ENCODE assay signal across 15 mouse cellular contexts in genomic region chr7:19383708-19384107, GRCm38 (mm10). TPM values are rescaled to one million over a fixed set of nuclear protein-coding genes. Genes with fewer than 3 reads are reported as not detected.
A peak's percentile ranks its signal among the peaks of the same experiment; 100 is the strongest.
DNase-seq lines count a peak whose midpoint lies in the region; ATAC-seq and TF ChIP-seq lines count a peak whose summit lies in the region.
"Had no signal": no experiment of that assay in that cellular context is flagged by ENCODE, and none has a peak within 500 bp of the region (broad histone marks: within the 10 kb centered on the region; RNA-seq: fewer than 3 reads in every experiment).

No protein-coding gene starts in this region.

- no peak for DNase-seq in kidney, postnatal 4 days
- DNase-seq in yolk sac, embryonic 10.5 days (ENCODE audit: low spot score), result no peak
- DNase-seq: cerebellum, postnatal 14 days; gastrocnemius, postnatal 14 days; heart, postnatal 36 days; kidney, adult 11 months; kidney, postnatal 25 days; layer of hippocampus, postnatal 36 days; lung, postnatal 14 days had no signal

- H3ac ChIP-seq in myocyte (ENCODE audit: control insufficient read depth, insufficient read length), result no peak overlapping the region

- no peak overlapping the region for H3K27ac ChIP-seq in kidney, embryonic 15.5 days
- H3K27ac ChIP-seq in neural tube, embryonic 12.5 days, result no peak overlapping the region
- H3K27ac ChIP-seq in neural tube, embryonic 15.5 days (replicated peaks), result no peak overlapping the region
- H3K27ac ChIP-seq in hindbrain, embryonic 13.5 days, result no peak overlapping the region

- no peak for TF ChIP-seq POLR2A in myocyte (IDR thresholded peaks at IDR 0.05; ENCODE audit: insufficient read length, low read depth)

- peak overlapping the region; percentile 80; the same call in 1 of the 2 replicates for H3K4me2 ChIP-seq in kidney, embryonic 15.5 days
- H3K4me2 ChIP-seq in neural tube, embryonic 12.5 days (replicated peaks), result 0 out of 2 replicates have a peak overlapping the region, but pooled peaks have one; percentile 75
- H3K4me2 ChIP-seq in neural tube, embryonic 15.5 days, result no peak overlapping the region; the same call in 1 of the 2 replicates
- H3K4me2 ChIP-seq in hindbrain, embryonic 13.5 days, result peak overlapping the region; percentile 82
- no peak overlapping the region for H3K4me2 ChIP-seq in myocyte (ENCODE audit: low read depth)

- no peak for ATAC-seq in kidney, embryonic 15.5 days (replicated peaks; ENCODE audit: low FRiP score)
- no peak for ATAC-seq in neural tube, embryonic 12.5 days (ENCODE audit: low FRiP score, low read depth)
- no peak for ATAC-seq in neural tube, embryonic 15.5 days (ENCODE audit: low FRiP score)
- no peak for ATAC-seq in hindbrain, embryonic 13.5 days (ENCODE audit: low FRiP score)

- peaks cover 50% of the 10 kb centered on the region for H3K36me3 ChIP-seq in kidney, embryonic 15.5 days
- H3K36me3 ChIP-seq in neural tube, embryonic 12.5 days, result peaks cover 50% of the 10 kb centered on the region
- H3K36me3 ChIP-seq in neural tube, embryonic 15.5 days, result peaks cover 46% of the 10 kb centered on the region
- peaks cover 49% of the 10 kb centered on the region for H3K36me3 ChIP-seq in hindbrain, embryonic 13.5 days
- H3K36me3 ChIP-seq in myocyte (ENCODE audit: control insufficient read depth, insufficient read depth), result no peaks in the 10 kb centered on the region

- peaks cover 16% of the 10 kb centered on the region for H3K79me2 ChIP-seq in myocyte (ENCODE audit: control insufficient read depth, insufficient read depth)

- no peak overlapping the region for H3K9ac ChIP-seq in kidney, embryonic 15.5 days
- no peak overlapping the region for H3K9ac ChIP-seq in neural tube, embryonic 12.5 days
- no peak overlapping the region for H3K9ac ChIP-seq in neural tube, embryonic 15.5 days (replicated peaks)
- peak overlapping the region; percentile 91; the same call in 1 of the 2 replicates for H3K9ac ChIP-seq in hindbrain, embryonic 13.5 days

- 0 out of 2 replicates have a peak overlapping the region, but pooled peaks have one; percentile 73 for H3K4me3 ChIP-seq in kidney, embryonic 15.5 days (replicated peaks)
- no peak overlapping the region for H3K4me3 ChIP-seq in neural tube, embryonic 12.5 days
- no peak overlapping the region for H3K4me3 ChIP-seq in neural tube, embryonic 15.5 days (replicated peaks)
- peak overlapping the region; percentile 97; the same call in 1 of the 2 replicates for H3K4me3 ChIP-seq in hindbrain, embryonic 13.5 days
- H3K4me3 ChIP-seq in myocyte, result peak overlapping the region; percentile 51

- peaks cover 16% of the 10 kb centered on the region for H3K4me1 ChIP-seq in kidney, embryonic 15.5 days
- H3K4me1 ChIP-seq in neural tube, embryonic 12.5 days, result peaks cover 20% of the 10 kb centered on the region
- peaks cover 26% of the 10 kb centered on the region for H3K4me1 ChIP-seq in neural tube, embryonic 15.5 days
- H3K4me1 ChIP-seq in hindbrain, embryonic 13.5 days (replicated peaks), result peaks cover 28% of the 10 kb centered on the region

- 92% methylated on average over 9 of the region's 9 CpGs for WGBS in kidney, embryonic 15.5 days
- 91% methylated on average over 9 of the region's 9 CpGs for WGBS in neural tube, embryonic 12.5 days
- WGBS in neural tube, embryonic 15.5 days, result 86% methylated on average over 9 of the region's 9 CpGs
- 90% methylated on average over 9 of the region's 9 CpGs for WGBS in hindbrain, embryonic 13.5 days

- H3K27me3 ChIP-seq in kidney, embryonic 15.5 days, result no peaks in the 10 kb centered on the region
- no peaks in the 10 kb centered on the region for H3K27me3 ChIP-seq in neural tube, embryonic 12.5 days (replicated peaks)
- H3K27me3 ChIP-seq in neural tube, embryonic 15.5 days (replicated peaks), result no peaks in the 10 kb centered on the region
- no peaks in the 10 kb centered on the region for H3K27me3 ChIP-seq in hindbrain, embryonic 13.5 days
- H3K27me3 ChIP-seq in myocyte (ENCODE audit: control insufficient read depth, insufficient read depth, insufficient read length), result no peaks in the 10 kb centered on the region
- H3K27me3 ChIP-seq: CH12.LX had no signal

- no peaks in the 10 kb centered on the region for H3K9me3 ChIP-seq in kidney, embryonic 15.5 days (replicated peaks)
- H3K9me3 ChIP-seq in neural tube, embryonic 12.5 days, result no peaks in the 10 kb centered on the region
- no peaks in the 10 kb centered on the region for H3K9me3 ChIP-seq in neural tube, embryonic 15.5 days (replicated peaks)
- no peaks in the 10 kb centered on the region for H3K9me3 ChIP-seq in hindbrain, embryonic 13.5 days

TF ChIP-seq in myocyte, 11 proteins besides CTCF, POLR2A, EP300 and RAD21:
- TF ChIP-seq REST (IDR thresholded peaks at IDR 0.05; ENCODE audit: insufficient read depth, insufficient read length), result no peak
- no peak for TF ChIP-seq E2F4 (IDR thresholded peaks at IDR 0.05; ENCODE audit: insufficient read depth)
- TF ChIP-seq POLR2AphosphoS2 (IDR thresholded peaks at IDR 0.05; ENCODE audit: insufficient read length, low read depth), result no peak
- no peak for TF ChIP-seq USF1 (IDR thresholded peaks at IDR 0.05; ENCODE audit: low read depth)
- no peak for TF ChIP-seq MAX (IDR thresholded peaks at IDR 0.05; ENCODE audit: low read depth)
- TF ChIP-seq TCF12 (IDR thresholded peaks at IDR 0.05; ENCODE audit: insufficient read depth, poor library complexity, severe bottlenecking), result no peak
- TF ChIP-seq MYOD1 (IDR thresholded peaks at IDR 0.05; ENCODE audit: control insufficient read depth in 1 of 3, insufficient read length in 2 of 3, low read depth in 2 of 3), result no peak
- TF ChIP-seq SRF (IDR thresholded peaks at IDR 0.05; ENCODE audit: control insufficient read depth, insufficient read length, low read depth), result no peak
- TF ChIP-seq CEBPB (IDR thresholded peaks at IDR 0.05; ENCODE audit: insufficient read depth, poor library complexity, severe bottlenecking), result no peak
- TF ChIP-seq MYOG (IDR thresholded peaks at IDR 0.05; ENCODE audit: control insufficient read depth in 1 of 3, insufficient read depth in 1 of 3, insufficient read length in 2 of 3, low read depth in 2 of 3), result no peak
TF ChIP-seq in myocyte: peak in this region for 0.

RNA-seq across cellular contexts. Expression of gene Ercc2, which starts 1.9 kb away (rescaled TPM):
- 16.0 and 19.5 TPM in 2 replicates for polyA plus RNA-seq in kidney, embryonic 15.5 days (2015; fragmentation: Nextera tagmentation; extraction: Ambion mirVana)
- 24.0 and 27.5 TPM in 2 replicates for polyA plus RNA-seq in neural tube, embryonic 12.5 days (2016; fragmentation: Nextera tagmentation; extraction: Ambion mirVana)
- 21.6 and 22.2 TPM in 2 replicates for polyA plus RNA-seq in neural tube, embryonic 15.5 days (2015; fragmentation: Nextera tagmentation; extraction: Ambion mirVana)
- polyA plus RNA-seq in hindbrain, embryonic 13.5 days (2015; fragmentation: Nextera tagmentation; extraction: Ambion mirVana), result 20.9 and 28.4 TPM in 2 replicates
- 11.5 TPM for polyA plus RNA-seq in myocyte (2012; fragmentation: generic; extraction: Trizol)

RNA-seq across cellular contexts. Expression of gene Klc3, which starts 20.2 kb away (rescaled TPM):
- 5.1 and 6.3 TPM in 2 replicates for polyA plus RNA-seq in kidney, embryonic 15.5 days (2015; fragmentation: Nextera tagmentation; extraction: Ambion mirVana)
- 3.9 and 6.4 TPM in 2 replicates for polyA plus RNA-seq in neural tube, embryonic 12.5 days (2016; fragmentation: Nextera tagmentation; extraction: Ambion mirVana)
- 1.2 and 4.0 TPM in 2 replicates for polyA plus RNA-seq in neural tube, embryonic 15.5 days (2015; fragmentation: Nextera tagmentation; extraction: Ambion mirVana)
- polyA plus RNA-seq in hindbrain, embryonic 13.5 days (2015; fragmentation: Nextera tagmentation; extraction: Ambion mirVana), result 2.1 and 2.4 TPM in 2 replicates
- polyA plus RNA-seq in myocyte (2012; fragmentation: generic; extraction: Trizol), result 3.5 TPM

RNA-seq across cellular contexts. Expression of gene Ckm, which starts 20.9 kb away (rescaled TPM):
- 22.6 and 58.1 TPM in 2 replicates for polyA plus RNA-seq in kidney, embryonic 15.5 days (2015; fragmentation: Nextera tagmentation; extraction: Ambion mirVana)
- polyA plus RNA-seq in neural tube, embryonic 12.5 days (2016; fragmentation: Nextera tagmentation; extraction: Ambion mirVana), result 0.20 and 0.35 TPM in 2 replicates
- 16.6 and 38.6 TPM in 2 replicates for polyA plus RNA-seq in neural tube, embryonic 15.5 days (2015; fragmentation: Nextera tagmentation; extraction: Ambion mirVana)
- 0.81 and 0.87 TPM in 2 replicates for polyA plus RNA-seq in hindbrain, embryonic 13.5 days (2015; fragmentation: Nextera tagmentation; extraction: Ambion mirVana)
- polyA plus RNA-seq in myocyte (2012; fragmentation: generic; extraction: Trizol), result 1,561 TPM

RNA-seq across cellular contexts. Expression of gene Ppp1r13l, which starts 24.2 kb away (rescaled TPM):
- 5.5 and 5.8 TPM in 2 replicates for polyA plus RNA-seq in kidney, embryonic 15.5 days (2015; fragmentation: Nextera tagmentation; extraction: Ambion mirVana)
- polyA plus RNA-seq in neural tube, embryonic 12.5 days (2016; fragmentation: Nextera tagmentation; extraction: Ambion mirVana), result 3.1 and 3.2 TPM in 2 replicates
- 1.9 and 2.1 TPM in 2 replicates for polyA plus RNA-seq in neural tube, embryonic 15.5 days (2015; fragmentation: Nextera tagmentation; extraction: Ambion mirVana)
- 1.4 and 2.2 TPM in 2 replicates for polyA plus RNA-seq in hindbrain, embryonic 13.5 days (2015; fragmentation: Nextera tagmentation; extraction: Ambion mirVana)
- polyA plus RNA-seq in myocyte (2012; fragmentation: generic; extraction: Trizol), result 36.0 TPM

RNA-seq across cellular contexts. Expression of gene Cd3eap, which starts 24.4 kb away (rescaled TPM):
- 27.0 and 28.3 TPM in 2 replicates for polyA plus RNA-seq in kidney, embryonic 15.5 days (2015; fragmentation: Nextera tagmentation; extraction: Ambion mirVana)
- polyA plus RNA-seq in neural tube, embryonic 12.5 days (2016; fragmentation: Nextera tagmentation; extraction: Ambion mirVana), result 18.2 and 19.8 TPM in 2 replicates
- 22.2 and 23.0 TPM in 2 replicates for polyA plus RNA-seq in neural tube, embryonic 15.5 days (2015; fragmentation: Nextera tagmentation; extraction: Ambion mirVana)
- polyA plus RNA-seq in hindbrain, embryonic 13.5 days (2015; fragmentation: Nextera tagmentation; extraction: Ambion mirVana), result 20.9 and 22.1 TPM in 2 replicates
- 13.7 TPM for polyA plus RNA-seq in myocyte (2012; fragmentation: generic; extraction: Trizol)

Comparison
In these comparisons a context has a peak if more than half of its experiments do, and no peak if none do; other contexts are left out.
1. H3K4me2 ChIP-seq: peak in kidney, embryonic 15.5 days (single experiment), neural tube, embryonic 12.5 days (single experiment) and hindbrain, embryonic 13.5 days (single experiment); none in neural tube, embryonic 15.5 days (single experiment) and myocyte (single experiment).
2. H3K4me3 ChIP-seq: peak in kidney, embryonic 15.5 days (single experiment), hindbrain, embryonic 13.5 days (single experiment) and myocyte (single experiment); none in neural tube, embryonic 12.5 days (single experiment) and neural tube, embryonic 15.5 days (single experiment).
3. RNA of gene Ckm, which starts 20.9 kb away (polyA plus RNA-seq): 1,561 TPM in myocyte (single experiment); 16.6 to 38.6 TPM in neural tube, embryonic 15.5 days, 22.6 to 58.1 TPM in kidney, embryonic 15.5 days, 0.81 to 0.87 TPM in hindbrain, embryonic 13.5 days and 0.20 to 0.35 TPM in neural tube, embryonic 12.5 days; every median in the first group is over 10 times any median in the second.